In genomic region chr19:3344636-3345544, GRCm38 (mm10) we compare ENCODE assay signal across 15 mouse cellular contexts. TPM values are rescaled to one million over a fixed set of nuclear protein-coding genes. Genes with fewer than 3 reads are reported as not detected.
DNase-seq lines count a peak whose midpoint lies in the region; TF ChIP-seq lines count a peak whose summit lies in the region.
"Had no signal": no experiment of that assay in that cellular context is flagged by ENCODE, and none has a peak within 500 bp of the region (broad histone marks: within the 10 kb centered on the region; RNA-seq: fewer than 3 reads in every experiment).

No protein-coding gene starts in this region.

- no peaks in the 10 kb centered on the region for H3K27me3 ChIP-seq in kidney, adult 2 months (replicated peaks; ENCODE audit: control insufficient read depth, insufficient read depth, low read length)
- H3K27me3 ChIP-seq: liver, embryonic 15.5 days; megakaryocyte, embryonic 14.5 days had no signal

- TF ChIP-seq POLR2A in kidney, adult 2 months (IDR thresholded peaks at IDR 0.05; ENCODE audit: low read depth, low read length), result no peak

- peak overlapping the region; percentile 67 for H3K27ac ChIP-seq in kidney, adult 2 months (ENCODE audit: insufficient read depth, low read depth, low read length)
- H3K27ac ChIP-seq: hindbrain, postnatal 0 days; liver, embryonic 15.5 days had no signal

- H3K4me1 ChIP-seq in kidney, adult 2 months (ENCODE audit: control insufficient read depth, insufficient read depth, low read length), result peaks cover 23% of the 10 kb centered on the region
- H3K4me1 ChIP-seq: liver, embryonic 15.5 days had no signal

- no peak overlapping the region for H3K4me3 ChIP-seq in kidney, adult 2 months (ENCODE audit: insufficient read depth, low read depth, low read length)
- H3K4me3 ChIP-seq: erythroblast, embryonic 14.5 days; liver, embryonic 15.5 days had no signal

- peaks cover 2% of the 10 kb centered on the region; the same call in 1 of the 2 replicates for H3K36me3 ChIP-seq in kidney, adult 2 months (ENCODE audit: control insufficient read depth, insufficient read depth, low read length)
- H3K36me3 ChIP-seq: liver, embryonic 15.5 days had no signal

- DNase-seq in 3T3-L1 (ENCODE audit: low read depth, low spot score) (peak; percentile 26), NIH3T3 (ENCODE audit: low read depth) (peak; percentile 33)
- DNase-seq in kidney, adult 2 months, result peak; percentile 84
- DNase-seq in kidney, postnatal 14 days, result peak; percentile 64
- no peak for DNase-seq in cerebellum, adult 11-12 months
- no peak for DNase-seq in right cerebral cortex, postnatal 25 days
- DNase-seq in layer of hippocampus, adult 11-12 months (ENCODE audit: low spot score), result no peak
- DNase-seq: adrenal gland, postnatal 10 days; cerebellum, adult 8-10 months; lung, postnatal 10 days had no signal

- 35% methylated on average over 8 of the region's 8 CpGs for WGBS in kidney, adult 2 months

- TF ChIP-seq CTCF in kidney, adult 2 months (conservative IDR thresholded peaks at IDR 0.05; ENCODE audit: insufficient read depth, insufficient read length, low read depth, low read length), result no peak

RNA-seq across cellular contexts. Expression of gene Cpt1a, which starts 22.8 kb away (rescaled TPM):
- polyA plus RNA-seq in kidney, adult 2 months (2012; rRNA removed), result 232 and 272 TPM in 2 replicates

RNA-seq across cellular contexts. Expression of gene Tesmin, which starts 43.8 kb away (rescaled TPM):
- polyA plus RNA-seq in kidney, adult 2 months (2012; rRNA removed), result 0.24 and 0.25 TPM in 2 replicates
- polyA plus RNA-seq: CD4-positive, CD25-positive, alpha-beta regulatory T cell, adult 4 months had no signal

Comparison
In these comparisons a context has a peak if more than half of its experiments do, and no peak if none do; other contexts are left out.
1. DNase-seq: peak in 3T3-L1 (single experiment), NIH3T3 (single experiment), kidney, adult 2 months (single experiment) and kidney, postnatal 14 days (single experiment); none in cerebellum, adult 11-12 months (single experiment), right cerebral cortex, postnatal 25 days (single experiment) and layer of hippocampus, adult 11-12 months (single experiment).